Mouse (Mus musculus) granulocyte monocyte progenitor cell, adult 5-6 weeks (primary cell): ENCODE measurements around the gene Rsph3a. TPM values are rescaled to one million over a fixed set of nuclear protein-coding genes. Genes with fewer than 3 reads are reported as not detected.

Source experiments
- ATAC-seq: replicated peaks from 2 replicates; pipeline ENCODE4 v1.8.0; 2016; ENCODE audit warnings: mild to moderate bottlenecking, moderate TSS enrichment, inconsistent platforms; ENCODE audit not compliant: poor library complexity, severe bottlenecking
- total RNA-seq, 2 experiments: library from RNA; stranded (forward) in 1 of 2; stranded (reverse) in 1 of 2; fragments of 200-712, 200-1000 nt in 1 of 2; fragments of >200 nt in 1 of 2; fragmentation: Nextera tagmentation in 1 of 2; gene quantifications; 2 replicates each; pipeline ENCODE4 v1.2.3; 2014 to 2017

The Rsph3a gene
- total RNA-seq, 2 experiments from 2014 or later = 28.2 to 125 TPM

DNA sequence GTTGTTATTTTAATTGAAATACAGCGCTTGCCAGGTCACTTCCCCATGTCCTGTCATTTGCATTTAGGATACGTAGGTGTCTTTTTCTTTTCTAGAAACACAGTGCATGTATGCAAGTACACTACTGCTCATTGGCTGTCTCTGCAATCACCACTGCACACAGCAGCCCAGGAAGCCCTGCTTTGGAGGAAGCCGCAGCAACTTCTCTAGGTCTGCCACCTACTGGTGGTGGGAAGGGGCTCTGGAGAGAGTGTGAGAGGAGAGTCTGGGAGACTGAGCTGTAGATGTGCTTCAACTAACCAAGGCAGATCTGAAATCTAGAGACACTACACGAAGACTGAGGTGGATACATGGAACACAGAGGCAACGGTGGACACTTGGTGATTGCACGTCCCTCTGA, 77.3 kb downstream of the Rsph3a start:
- peak; percentile 79 for ATAC-seq

DNA sequence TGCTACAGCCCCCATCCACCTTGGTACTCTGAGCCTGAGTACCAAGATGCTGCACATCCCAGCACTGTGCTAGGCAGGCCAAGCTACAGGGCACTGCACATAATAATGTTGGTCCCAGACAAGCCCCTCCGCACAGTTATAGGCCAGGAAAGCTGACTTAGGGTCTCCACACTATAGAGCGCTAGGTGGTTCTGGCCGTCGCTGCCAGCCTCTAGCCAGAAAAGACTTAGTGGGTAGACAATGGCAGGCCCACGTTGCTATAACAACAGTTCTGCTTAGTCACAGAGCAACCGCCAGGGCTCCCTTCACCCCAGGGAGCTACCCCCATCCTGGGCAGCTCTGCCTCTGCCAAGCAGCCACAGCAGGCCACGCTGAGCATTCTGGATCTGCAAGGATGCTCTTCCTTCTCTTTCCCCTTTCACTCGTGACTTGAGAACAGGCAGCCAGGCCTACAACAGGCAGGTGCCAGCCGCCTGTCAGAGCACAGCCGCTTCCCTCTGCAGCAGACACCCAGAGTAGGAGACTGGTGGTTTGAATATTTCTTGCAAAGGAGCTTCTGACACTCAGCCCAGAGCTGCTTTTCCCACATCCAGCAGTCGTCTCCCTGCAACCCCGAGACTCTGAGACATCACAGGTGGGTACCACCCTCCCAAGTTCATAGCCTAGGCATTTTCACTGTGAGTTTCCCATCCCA, 82.2 kb downstream of the Rsph3a start:
- ATAC-seq = peak; percentile 53

Other genes with a start within 250 kb of the Rsph3a start
- gene Fndc1, start 118.3 kb upstream of the Rsph3a start, total RNA-seq (2014; fragmentation: Nextera tagmentation) = not detected in 2 replicates
- not detected in 2 replicates for gene Fndc1, start 118.3 kb upstream of the Rsph3a start, total RNA-seq (2017)
- gene Tagap, start 19.6 kb upstream of the Rsph3a start, total RNA-seq (2014; fragmentation: Nextera tagmentation) = 21.8 and 23.3 TPM in 2 replicates
- 19.3 and 21.8 TPM in 2 replicates for gene Tagap, start 19.6 kb upstream of the Rsph3a start, total RNA-seq (2017)
- not detected in 2 replicates for gene Gm49673, start 202.2 kb downstream of the Rsph3a start, total RNA-seq (2014; fragmentation: Nextera tagmentation)
- gene Gm49673, start 202.2 kb downstream of the Rsph3a start, total RNA-seq (2017) = not detected in 2 replicates
- gene Rnaset2a, start 202.5 kb downstream of the Rsph3a start, total RNA-seq (2014; fragmentation: Nextera tagmentation) = 71.8 and 74.2 TPM in 2 replicates
- gene Rnaset2a, start 202.5 kb downstream of the Rsph3a start, total RNA-seq (2017) = 57.8 and 62.4 TPM in 2 replicates
- 34.3 and 38.7 TPM in 2 replicates for gene Fgfr1op, start 219.9 kb downstream of the Rsph3a start, total RNA-seq (2014; fragmentation: Nextera tagmentation)
- gene Fgfr1op, start 219.9 kb downstream of the Rsph3a start, total RNA-seq (2017) = 49.2 and 53.3 TPM in 2 replicates